Mouse (Mus musculus): Measurements from ENCODE around the gene Mtfr2.

Mtfr2 gene

DNA sequence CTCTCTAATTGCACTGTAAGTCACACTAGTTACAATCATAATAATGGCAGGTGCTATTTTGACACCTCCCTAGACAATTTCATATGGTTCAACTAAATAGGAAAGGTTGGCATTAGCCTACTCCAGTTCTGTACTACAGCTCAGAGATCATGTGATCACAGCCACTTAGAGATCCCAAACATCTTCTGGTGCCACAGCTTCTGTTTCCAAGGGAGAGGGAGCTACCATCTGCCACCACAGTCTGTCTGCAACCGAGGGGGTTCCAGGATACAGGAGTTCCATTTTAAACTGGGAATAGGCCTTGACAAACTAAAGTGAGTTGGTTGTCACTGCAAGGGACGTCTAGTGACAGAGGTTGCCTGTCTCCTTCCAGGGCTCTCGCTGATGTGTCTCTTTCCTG lies 33.2 kb downstream of the Mtfr2 start:
- DNase-seq, result no peak

DNA sequence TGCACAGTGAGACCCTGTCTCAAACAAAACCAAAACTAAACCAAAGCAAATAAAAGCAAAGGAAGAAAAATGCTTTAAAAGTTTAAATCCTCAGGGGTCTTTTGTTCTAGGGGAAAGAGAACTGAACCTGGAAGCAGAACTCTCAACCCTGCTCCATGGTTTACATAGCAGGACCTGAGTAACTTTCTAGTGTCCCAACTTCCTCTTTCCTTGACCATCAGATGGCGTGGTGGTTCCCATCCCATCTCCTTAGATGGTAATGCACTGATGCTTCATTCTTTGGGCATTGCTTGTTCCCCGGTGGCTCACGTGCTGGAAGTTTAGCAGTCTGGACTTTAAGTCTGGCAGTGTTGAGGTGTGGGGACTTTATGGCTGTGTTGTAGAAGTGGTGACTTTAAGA lies 33.8 kb downstream of the Mtfr2 start:
- no peak for DNase-seq

DNA sequence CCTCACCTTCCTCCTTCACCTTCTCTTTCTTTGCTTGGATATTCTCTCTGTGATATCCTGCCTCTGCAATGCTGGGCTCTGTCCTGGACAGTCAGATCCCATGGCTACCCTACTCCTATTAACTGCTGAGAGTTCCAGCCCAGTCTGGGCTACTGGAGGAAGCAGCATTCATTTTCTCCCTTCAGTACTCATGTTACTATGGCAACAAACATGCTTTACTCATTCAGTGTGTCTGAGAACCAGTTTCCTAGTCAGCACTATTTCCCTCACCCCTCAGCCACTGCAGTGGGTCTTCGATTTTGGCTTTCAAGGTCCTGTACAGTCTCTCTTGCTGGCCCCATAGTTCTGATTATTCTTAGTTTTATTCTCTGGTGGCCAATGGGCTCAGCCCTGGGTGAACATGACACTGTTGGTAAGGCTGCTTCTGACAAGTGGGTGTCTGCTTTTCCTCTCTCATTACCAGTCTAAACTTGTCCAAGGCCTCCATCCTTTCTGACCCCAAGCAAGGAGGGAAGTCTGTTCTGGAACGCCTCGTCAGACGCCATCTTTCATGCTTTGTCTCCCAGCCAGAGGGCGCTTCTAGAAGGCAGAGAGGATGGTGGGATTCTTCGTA lies 35.3 kb downstream of the Mtfr2 start:
- DNase-seq, result no peak

DNA sequence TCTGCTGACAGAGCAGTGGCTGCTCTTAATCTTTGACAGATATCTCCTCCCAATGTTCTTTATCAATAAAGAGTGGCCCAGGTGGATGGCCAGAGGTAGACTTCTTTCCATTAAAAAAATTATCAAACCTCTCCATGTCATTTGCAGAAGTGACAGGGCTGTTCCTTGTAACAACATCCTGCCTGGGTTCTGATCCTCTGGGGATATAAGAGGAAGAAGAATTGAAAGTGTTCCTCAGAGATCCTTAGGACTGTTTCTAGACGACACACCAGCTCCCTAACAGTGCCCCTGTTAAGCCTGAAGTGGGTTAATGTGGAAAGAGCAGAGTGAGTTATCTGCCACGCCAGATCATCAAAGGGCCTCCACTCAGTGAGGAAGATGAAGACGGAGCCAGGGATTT lies 43.0 kb downstream of the Mtfr2 start:
- no peak for DNase-seq

DNA sequence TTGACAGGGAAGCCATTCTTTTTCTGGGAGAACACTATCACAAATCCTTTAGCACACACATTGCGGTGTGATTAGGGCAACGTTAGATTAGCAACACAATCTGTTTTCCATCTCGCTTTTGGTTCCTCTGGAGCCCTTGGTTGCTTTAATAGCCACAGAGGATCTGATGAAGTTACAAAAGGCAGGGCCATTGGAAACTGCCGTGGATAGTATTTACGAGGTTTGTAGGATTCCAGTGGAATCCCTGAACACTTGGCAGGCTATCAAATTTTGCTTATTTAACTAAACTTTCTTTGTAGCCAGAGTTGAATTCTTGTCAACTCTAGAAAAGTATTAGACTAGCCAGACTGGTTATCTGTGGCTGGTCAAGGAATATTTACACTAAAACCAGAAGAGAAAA lies 47.2 kb downstream of the Mtfr2 start:
- DNase-seq, result no peak

DNA sequence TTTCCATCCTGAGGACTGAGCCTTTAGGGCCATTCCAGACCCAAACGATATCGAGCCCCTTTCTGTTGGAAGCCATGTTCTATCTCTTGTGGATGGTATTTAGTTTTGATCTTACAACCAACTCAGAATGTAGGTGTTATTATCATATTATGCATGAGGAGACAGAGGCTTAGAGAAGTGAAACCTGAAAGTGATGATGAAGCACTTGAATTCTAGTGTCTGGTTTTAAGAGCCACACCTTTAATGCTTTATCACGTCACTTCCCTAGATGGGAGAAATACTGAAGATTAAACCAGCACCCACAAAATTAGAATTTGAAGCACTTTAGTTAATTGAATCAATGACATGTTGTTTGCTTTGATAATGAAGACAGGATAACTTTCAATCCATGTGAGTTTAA lies 48.2 kb downstream of the Mtfr2 start:
- DNase-seq, result no peak

DNA sequence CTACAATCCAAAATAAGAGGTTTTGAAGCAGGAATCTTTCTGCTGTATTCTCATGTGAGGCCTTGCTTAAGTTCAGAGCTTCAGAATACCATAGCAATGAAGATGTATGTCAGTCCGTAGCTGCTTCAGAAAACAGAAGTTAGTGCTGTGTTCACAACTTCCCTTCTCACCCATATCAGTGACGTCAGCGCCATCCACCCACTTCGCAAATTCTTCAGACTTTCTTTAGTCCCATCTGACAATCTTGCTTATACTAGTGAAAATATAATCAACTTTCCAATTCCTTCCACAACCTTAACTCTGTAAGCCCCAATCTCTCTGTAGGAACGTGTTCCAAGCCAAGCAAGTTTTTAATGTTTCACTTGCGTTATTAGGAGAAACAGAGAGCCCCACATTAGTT lies 50.7 kb downstream of the Mtfr2 start:
- no peak for DNase-seq

DNA sequence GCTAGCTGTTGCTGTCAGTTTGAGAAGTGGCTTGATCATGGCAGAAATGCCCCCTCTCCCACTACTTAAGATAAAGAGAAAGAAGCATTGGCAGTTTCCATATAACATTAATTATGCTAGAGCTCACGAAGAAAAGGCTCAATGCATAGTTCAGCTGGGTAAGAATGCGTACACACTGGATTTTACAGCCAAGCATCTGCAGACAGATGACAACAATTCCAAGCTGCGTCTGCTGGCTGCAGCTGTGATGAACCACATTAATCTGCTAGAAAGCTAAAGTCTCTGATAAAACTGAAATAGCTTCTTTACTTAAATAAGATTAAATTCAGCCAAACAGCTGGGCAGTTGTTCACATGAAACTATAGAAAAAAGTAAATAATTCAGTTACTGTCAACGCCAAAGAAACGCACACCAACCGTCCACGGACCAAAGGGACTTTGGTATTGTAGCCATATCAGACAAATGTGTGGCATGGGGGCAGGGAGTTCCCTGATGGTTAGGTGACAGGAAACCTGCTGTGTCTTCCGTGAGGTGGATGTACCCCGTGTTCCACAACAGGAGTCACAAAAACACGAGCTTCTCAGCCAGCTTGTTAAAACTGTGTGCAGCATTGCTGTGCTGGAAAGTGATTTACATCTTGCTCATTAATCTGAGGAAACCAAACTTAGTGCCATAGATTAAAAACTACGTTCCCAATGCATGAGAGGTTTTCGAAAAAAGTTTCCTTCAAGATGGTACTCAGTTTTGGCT lies 51.2 kb downstream of the Mtfr2 start:
- DNase-seq, result no peak

DNA sequence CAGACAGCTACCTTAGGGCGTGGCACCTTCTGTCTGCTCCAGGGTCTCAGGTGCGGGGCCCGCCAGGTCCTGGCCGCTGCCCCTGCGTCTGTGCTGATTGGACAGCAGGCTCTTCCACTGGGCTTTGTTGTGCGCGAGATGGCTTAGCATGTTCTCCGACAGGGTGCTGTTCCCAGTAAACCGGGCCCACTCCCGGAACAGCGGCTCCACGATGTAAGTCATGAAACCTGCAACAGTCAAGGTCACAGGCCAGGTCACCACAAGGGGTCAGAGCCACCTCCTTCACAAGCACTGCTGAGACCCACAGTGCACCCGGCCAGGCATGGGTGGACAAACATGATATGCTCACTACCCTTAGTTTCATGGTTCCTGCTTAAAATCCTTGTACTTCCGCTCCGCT lies 52.8 kb downstream of the Mtfr2 start:
- no peak for DNase-seq

DNA sequence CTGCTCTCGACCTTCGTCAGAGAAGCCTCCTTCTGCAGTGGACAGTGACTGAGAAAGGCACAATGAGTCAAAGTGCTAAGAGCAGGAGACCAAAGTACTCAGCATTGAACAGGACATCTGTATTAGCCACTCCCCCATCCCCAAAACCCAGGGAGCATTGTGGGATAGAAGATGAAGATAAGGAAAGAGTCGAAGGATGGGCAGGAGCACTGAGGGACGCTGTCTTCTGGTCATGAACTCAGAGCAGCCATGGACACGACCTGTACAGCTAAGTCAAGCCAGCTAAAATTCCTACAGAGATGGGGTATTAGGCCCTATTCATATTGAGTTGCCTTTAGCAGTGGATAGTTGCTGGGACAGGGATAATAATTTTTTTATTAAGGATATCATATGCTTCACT lies 55.4 kb downstream of the Mtfr2 start:
- DNase-seq, result no peak

DNA sequence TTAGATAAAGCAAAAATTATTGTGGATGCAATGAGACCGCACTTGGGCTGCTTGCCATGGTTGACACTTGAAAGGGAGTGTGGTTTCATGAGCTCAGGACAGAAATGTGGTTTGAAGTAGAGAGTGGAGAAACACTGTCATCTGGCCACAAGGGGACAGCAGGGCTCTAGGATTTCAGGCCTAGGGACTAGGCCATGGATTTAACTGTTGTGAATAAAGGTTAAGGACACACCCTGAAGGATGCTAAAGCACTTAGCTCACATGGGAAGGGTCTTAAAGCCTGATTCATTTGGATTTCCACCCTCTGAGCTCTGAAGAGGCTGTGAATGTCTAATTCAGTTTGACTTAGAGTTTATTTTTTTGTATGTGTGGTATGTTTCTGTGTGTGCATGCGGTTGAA lies 57.9 kb downstream of the Mtfr2 start:
- peak; percentile 65 for DNase-seq

DNA sequence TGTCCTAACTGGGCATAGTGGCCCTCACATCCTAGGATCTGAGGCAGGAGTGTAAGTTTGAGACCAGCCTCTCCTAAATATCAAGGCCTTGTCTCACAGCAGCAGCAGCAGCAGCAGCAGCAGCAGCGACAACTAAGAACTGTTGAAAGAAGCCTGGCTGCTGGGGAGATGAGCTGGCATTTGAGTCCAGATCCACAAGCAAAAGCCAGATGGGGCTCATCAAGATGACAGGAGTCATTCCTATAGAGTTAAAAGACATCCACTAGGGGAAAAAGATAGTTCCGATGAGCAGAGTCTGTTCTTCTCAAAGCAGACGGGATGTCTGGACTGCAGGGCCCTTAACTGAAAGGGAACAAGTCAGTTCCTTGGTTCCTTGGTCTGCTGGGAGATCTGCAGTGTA lies 60.8 kb downstream of the Mtfr2 start:
- DNase-seq, result peak; percentile 23

DNA sequence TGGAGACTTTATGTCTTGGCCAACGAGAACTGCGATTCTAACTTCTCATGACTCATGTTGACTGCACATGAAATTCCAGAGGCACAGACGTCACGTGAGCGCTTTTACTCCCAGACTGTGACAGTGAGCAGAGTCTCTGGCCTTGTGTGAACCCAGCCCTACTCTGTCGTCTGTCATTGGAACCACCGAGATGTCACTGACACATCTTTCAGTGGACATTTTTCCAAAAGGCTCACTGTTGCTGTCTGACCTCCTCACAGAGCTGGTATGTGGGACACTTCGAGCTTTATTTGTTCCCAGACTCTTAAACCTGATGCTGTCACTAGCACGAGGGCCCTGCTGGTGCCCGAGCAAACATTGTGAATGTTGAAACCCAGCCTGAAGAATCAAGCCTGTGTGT lies 61.6 kb downstream of the Mtfr2 start:
- DNase-seq, result peak; percentile 55
